Mouse (Mus musculus): ENCODE measurements around the gene Tmem87a. TPM values are rescaled to one million over a fixed set of nuclear protein-coding genes. Genes with fewer than 3 reads are reported as not detected.
A peak's percentile ranks its signal among the peaks of the same experiment; 100 is the strongest.

Gene Tmem87a
- 12.4 and 13.8 TPM in 2 replicates for polyA plus RNA-seq (2014; fragmentation: Nextera tagmentation; extraction: Ambion mirVana)

- H3K4me1 ChIP-seq (replicated peaks; ENCODE audit: control insufficient read depth, insufficient read depth, low read length): peaks cover 9% of the 10 kb centered on the region
- ATAC-seq (replicated peaks; ENCODE audit: low FRiP score, low TSS enrichment, low read depth): peak; percentile 98
Measured at GRCm38 (mm10) chr2:120403986-120404822, at the start of gene Tmem87a. Gene Tmem87a (minus strand): TSS chr2:120404113.

GRCm38 (mm10) chr2:120452600-120452999 lies 48.7 kb upstream of the Tmem87a start:
- H3K4me1 ChIP-seq (replicated peaks; ENCODE audit: control insufficient read depth, insufficient read depth, low read length): no peaks in the 10 kb centered on the region
- H3K36me3 ChIP-seq (ENCODE audit: control insufficient read depth, insufficient read depth, low read length): no peaks in the 10 kb centered on the region
- no peak for DNase-seq (ENCODE audit: low spot score)
- H3K4me2 ChIP-seq (ENCODE audit: low read length): no peak overlapping the region
- H3K27me3 ChIP-seq (replicated peaks; ENCODE audit: control insufficient read depth, insufficient read depth, low read length): no peaks in the 10 kb centered on the region
- no peak overlapping the region for H3K9ac ChIP-seq (ENCODE audit: low read length)
- ATAC-seq (replicated peaks; ENCODE audit: low FRiP score, low TSS enrichment, low read depth): no peak
- 66% methylated on average over 4 of the region's 4 CpGs for WGBS
- H3K27ac ChIP-seq (ENCODE audit: low read depth): no peak overlapping the region
- no peaks in the 10 kb centered on the region for H3K9me3 ChIP-seq (ENCODE audit: control insufficient read depth, low read length)
- H3K4me3 ChIP-seq (ENCODE audit: low read depth, low read length): no peak overlapping the region

More at GRCm38 (mm10) chr2:120403986-120404822, at the start of gene Tmem87a:
- H3K9ac ChIP-seq (ENCODE audit: low read length): peak within 1 kb of the TSS; percentile 82
- peak within 1 kb of the TSS; percentile 96 for H3K27ac ChIP-seq (ENCODE audit: low read depth)
- peak within 1 kb of the TSS; percentile 88 for H3K4me2 ChIP-seq (ENCODE audit: low read length)
- WGBS: under 1% methylated on average over 34 of the region's 34 CpGs
- H3K9me3 ChIP-seq (ENCODE audit: control insufficient read depth, low read length): no peaks in the 10 kb centered on the region
- H3K4me3 ChIP-seq (ENCODE audit: low read depth, low read length): peak within 1 kb of the TSS; percentile 69
- peak; percentile 94 for DNase-seq (ENCODE audit: low spot score)
- H3K36me3 ChIP-seq (ENCODE audit: control insufficient read depth, insufficient read depth, low read length): no peaks in the 10 kb centered on the region; the same call in 1 of the 2 replicates
- H3K27me3 ChIP-seq (replicated peaks; ENCODE audit: control insufficient read depth, insufficient read depth, low read length): no peaks in the 10 kb centered on the region

- 67% methylated on average over 6 of the region's 6 CpGs for WGBS
- no peaks in the 10 kb centered on the region for H3K9me3 ChIP-seq (ENCODE audit: control insufficient read depth, low read length)
- H3K9ac ChIP-seq (ENCODE audit: low read length): no peak overlapping the region
- no peak overlapping the region for H3K4me2 ChIP-seq (ENCODE audit: low read length)
- H3K27ac ChIP-seq (ENCODE audit: low read depth): no peak overlapping the region
- H3K36me3 ChIP-seq (ENCODE audit: control insufficient read depth, insufficient read depth, low read length): no peaks in the 10 kb centered on the region
- no peak for ATAC-seq (replicated peaks; ENCODE audit: low FRiP score, low TSS enrichment, low read depth)
- no peaks in the 10 kb centered on the region for H3K4me1 ChIP-seq (replicated peaks; ENCODE audit: control insufficient read depth, insufficient read depth, low read length)
- H3K4me3 ChIP-seq (ENCODE audit: low read depth, low read length): no peak overlapping the region
- H3K27me3 ChIP-seq (replicated peaks; ENCODE audit: control insufficient read depth, insufficient read depth, low read length): no peaks in the 10 kb centered on the region
- DNase-seq (ENCODE audit: low spot score): no peak
Measured at GRCm38 (mm10) chr2:120450724-120451123, 46.8 kb upstream of the Tmem87a start.

GRCm38 (mm10) chr2:120447306-120447705 lies 43.4 kb upstream of the Tmem87a start:
- Histone ChIP-seq H3K36me3 (ENCODE audit: control insufficient read depth, insufficient read depth, low read length) (no peaks in the 10 kb centered on the region), H3K4me1 (replicated peaks; ENCODE audit: control insufficient read depth, insufficient read depth, low read length) (no peaks in the 10 kb centered on the region), H3K9me3 (ENCODE audit: control insufficient read depth, low read length) (no peaks in the 10 kb centered on the region), H3K27ac (ENCODE audit: low read depth) (no peak overlapping the region), H3K4me2 (ENCODE audit: low read length) (no peak overlapping the region), H3K4me3 (ENCODE audit: low read depth, low read length) (no peak overlapping the region), H3K27me3 (replicated peaks; ENCODE audit: control insufficient read depth, insufficient read depth, low read length) (no peaks in the 10 kb centered on the region), H3K9ac (ENCODE audit: low read length) (no peak overlapping the region)
- ATAC-seq (replicated peaks; ENCODE audit: low FRiP score, low TSS enrichment, low read depth) (no peak), DNase-seq (ENCODE audit: low spot score) (no peak)
- 91% methylated on average over 1 of the region's 1 CpGs for WGBS

- no peak for ATAC-seq (replicated peaks; ENCODE audit: low FRiP score, low TSS enrichment, low read depth)
- no peak for DNase-seq (ENCODE audit: low spot score)
Measured at GRCm38 (mm10) chr2:120446373-120446772, 42.5 kb upstream of the Tmem87a start.

GRCm38 (mm10) chr2:120444486-120444885 lies 40.6 kb upstream of the Tmem87a start:
- Histone ChIP-seq H3K4me1 (replicated peaks; ENCODE audit: control insufficient read depth, insufficient read depth, low read length) (no peaks in the 10 kb centered on the region), H3K36me3 (ENCODE audit: control insufficient read depth, insufficient read depth, low read length) (no peaks in the 10 kb centered on the region), H3K9me3 (ENCODE audit: control insufficient read depth, low read length) (no peaks in the 10 kb centered on the region), H3K9ac (ENCODE audit: low read length) (no peak overlapping the region), H3K4me3 (ENCODE audit: low read depth, low read length) (no peak overlapping the region), H3K27me3 (replicated peaks; ENCODE audit: control insufficient read depth, insufficient read depth, low read length) (no peaks in the 10 kb centered on the region), H3K27ac (ENCODE audit: low read depth) (no peak overlapping the region), H3K4me2 (ENCODE audit: low read length) (no peak overlapping the region)
- 81% methylated on average over 1 of the region's 1 CpGs for WGBS
- no peak for ATAC-seq (replicated peaks; ENCODE audit: low FRiP score, low TSS enrichment, low read depth)
- no peak for DNase-seq (ENCODE audit: low spot score)

More at GRCm38 (mm10) chr2:120446373-120446772, 42.5 kb upstream of the Tmem87a start:
- Histone ChIP-seq H3K9ac (ENCODE audit: low read length) (no peak overlapping the region), H3K4me3 (ENCODE audit: low read depth, low read length) (no peak overlapping the region), H3K4me1 (replicated peaks; ENCODE audit: control insufficient read depth, insufficient read depth, low read length) (no peaks in the 10 kb centered on the region), H3K36me3 (ENCODE audit: control insufficient read depth, insufficient read depth, low read length) (no peaks in the 10 kb centered on the region), H3K4me2 (ENCODE audit: low read length) (no peak overlapping the region), H3K27me3 (replicated peaks; ENCODE audit: control insufficient read depth, insufficient read depth, low read length) (no peaks in the 10 kb centered on the region), H3K9me3 (ENCODE audit: control insufficient read depth, low read length) (no peaks in the 10 kb centered on the region), H3K27ac (ENCODE audit: low read depth) (no peak overlapping the region)
- WGBS: 87% methylated on average over 10 of the region's 10 CpGs

- no peak for ATAC-seq (replicated peaks; ENCODE audit: low FRiP score, low TSS enrichment, low read depth)
- H3K27me3 ChIP-seq (replicated peaks; ENCODE audit: control insufficient read depth, insufficient read depth, low read length): no peaks in the 10 kb centered on the region
- no peaks in the 10 kb centered on the region for H3K36me3 ChIP-seq (ENCODE audit: control insufficient read depth, insufficient read depth, low read length)
- H3K27ac ChIP-seq (ENCODE audit: low read depth): no peak overlapping the region
- DNase-seq (ENCODE audit: low spot score): no peak
- H3K9ac ChIP-seq (ENCODE audit: low read length): no peak overlapping the region
- no peak overlapping the region for H3K4me3 ChIP-seq (ENCODE audit: low read depth, low read length)
- H3K4me2 ChIP-seq (ENCODE audit: low read length): no peak overlapping the region
- 80% methylated on average over 5 of the region's 5 CpGs for WGBS
- H3K9me3 ChIP-seq (ENCODE audit: control insufficient read depth, low read length): no peaks in the 10 kb centered on the region
- H3K4me1 ChIP-seq (replicated peaks; ENCODE audit: control insufficient read depth, insufficient read depth, low read length): no peaks in the 10 kb centered on the region
Measured at GRCm38 (mm10) chr2:120424386-120424785, 20.5 kb upstream of the Tmem87a start.

GRCm38 (mm10) chr2:120414738-120415414 lies 11.0 kb upstream of the Tmem87a start:
- Histone ChIP-seq H3K4me1 (replicated peaks; ENCODE audit: control insufficient read depth, insufficient read depth, low read length) (no peaks in the 10 kb centered on the region), H3K9me3 (ENCODE audit: control insufficient read depth, low read length) (no peaks in the 10 kb centered on the region), H3K9ac (ENCODE audit: low read length) (no peak overlapping the region), H3K4me2 (ENCODE audit: low read length) (no peak overlapping the region), H3K36me3 (ENCODE audit: control insufficient read depth, insufficient read depth, low read length) (0 out of 2 replicates have a peak, but pooled peaks cover 2% of the 10 kb centered on the region), H3K27ac (ENCODE audit: low read depth) (no peak overlapping the region), H3K4me3 (ENCODE audit: low read depth, low read length) (no peak overlapping the region), H3K27me3 (replicated peaks; ENCODE audit: control insufficient read depth, insufficient read depth, low read length) (no peaks in the 10 kb centered on the region)
- DNase-seq (ENCODE audit: low spot score): no peak
- 68% methylated on average over 1 of the region's 1 CpGs for WGBS
- no peak for ATAC-seq (replicated peaks; ENCODE audit: low FRiP score, low TSS enrichment, low read depth)

Data from intestine, embryonic 14.5 days (tissue).